Mouse (Mus musculus) kidney, adult 9 months (tissue): ENCODE results near the gene Tmcc3.
"Not testable (repeated sequence)": the region's sequence is repeated elsewhere in the genome, so short reads cannot be mapped to it uniquely, and the experiment has no call there.

Experiments
- DNase-seq: peaks from one replicate; pipeline ENCODE4 v3.0.0; 2022

The Tmcc3 gene

DNA sequence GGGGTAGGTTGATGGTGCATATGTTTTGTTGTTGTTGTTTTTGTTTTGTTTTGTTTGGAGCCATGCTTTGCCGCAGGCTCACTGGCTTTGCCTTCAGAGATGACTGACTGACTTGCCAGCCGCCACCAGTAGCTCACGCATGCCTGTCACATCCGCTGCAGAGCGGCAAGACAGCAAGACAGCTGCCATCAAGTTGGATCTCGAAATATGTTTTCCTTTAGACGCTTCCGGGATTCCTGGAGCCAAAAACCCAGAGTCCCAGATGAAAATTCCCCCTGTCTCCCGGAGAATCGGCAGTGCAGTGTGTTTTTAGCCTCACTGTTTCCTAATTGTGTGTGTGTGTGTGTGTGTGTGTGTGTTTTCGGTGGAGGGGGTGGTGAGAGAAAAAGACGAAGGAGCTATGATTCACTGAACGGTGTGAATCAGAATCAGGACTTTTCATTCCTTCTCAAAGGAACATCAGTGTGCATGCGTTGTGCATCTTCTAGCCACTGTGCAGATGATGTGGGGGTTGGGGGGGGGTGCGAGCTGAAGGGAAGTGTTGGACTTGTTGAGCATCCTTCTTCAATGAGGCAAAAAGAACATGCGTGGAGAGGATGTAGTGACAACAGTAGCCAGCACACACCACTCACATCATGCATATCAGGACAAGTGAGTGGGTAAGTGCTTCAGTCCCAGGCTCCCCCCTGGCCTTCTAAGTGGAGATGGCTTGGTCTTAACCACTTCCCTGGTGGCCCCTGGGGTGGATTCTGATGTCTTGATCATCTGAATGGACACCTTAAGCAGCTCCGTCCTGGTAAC lies 208.8 kb downstream of the Tmcc3 start:
- no peak for DNase-seq

DNA sequence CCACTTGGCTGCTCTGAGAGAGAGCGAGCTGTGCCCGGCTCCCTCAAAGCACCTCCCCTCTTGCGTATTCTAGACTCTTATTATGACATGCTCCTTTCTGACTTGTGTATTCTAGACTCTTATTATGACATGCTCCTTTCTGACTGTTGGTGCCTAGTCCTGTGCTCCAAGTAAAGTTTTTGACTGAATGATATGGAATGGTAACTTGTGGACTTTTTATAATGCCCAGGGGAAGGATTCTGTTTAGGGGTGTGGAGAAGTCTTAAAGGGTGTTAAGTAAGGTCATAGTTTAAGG lies 209.3 kb downstream of the Tmcc3 start:
- DNase-seq: peak; percentile 17

DNA sequence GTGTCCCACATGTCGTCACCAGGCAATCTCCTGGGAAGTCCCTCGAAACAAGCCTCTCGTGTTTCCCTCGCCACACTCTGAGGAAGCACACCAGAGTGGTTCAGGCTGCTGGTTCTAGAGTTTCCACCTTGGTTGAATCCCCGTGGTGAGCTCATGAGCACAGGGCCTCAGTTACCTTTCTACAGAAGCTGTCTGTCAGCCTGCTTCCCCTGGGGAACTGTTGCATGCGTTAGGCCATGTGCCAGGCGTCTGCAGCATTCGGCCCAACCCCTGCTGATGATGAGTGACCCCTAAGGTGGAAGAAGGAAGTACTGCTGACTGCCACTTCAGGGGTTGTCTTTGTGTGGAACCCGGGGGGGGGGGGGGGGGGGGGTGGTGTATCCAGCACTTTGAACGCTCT lies 210.0 kb downstream of the Tmcc3 start:
- no peak for DNase-seq

DNA sequence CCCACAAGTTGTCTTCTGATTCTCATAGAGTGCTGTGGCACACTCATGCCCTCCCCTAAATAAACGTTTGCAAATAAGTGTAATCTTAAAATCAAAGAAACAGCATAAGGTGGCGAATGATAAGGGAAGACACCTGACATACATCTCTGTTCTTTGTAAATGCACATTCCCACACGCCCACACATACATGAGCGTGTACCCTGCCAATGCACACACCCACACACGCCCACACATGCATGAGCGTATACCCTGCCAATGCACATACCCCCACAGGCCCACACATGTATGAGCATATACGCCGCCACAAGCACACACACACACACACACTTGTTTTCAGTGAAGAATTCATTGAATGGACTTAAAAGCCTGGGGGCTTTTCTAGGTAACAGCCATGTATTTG lies 211.5 kb downstream of the Tmcc3 start:
- no peak for DNase-seq

DNA sequence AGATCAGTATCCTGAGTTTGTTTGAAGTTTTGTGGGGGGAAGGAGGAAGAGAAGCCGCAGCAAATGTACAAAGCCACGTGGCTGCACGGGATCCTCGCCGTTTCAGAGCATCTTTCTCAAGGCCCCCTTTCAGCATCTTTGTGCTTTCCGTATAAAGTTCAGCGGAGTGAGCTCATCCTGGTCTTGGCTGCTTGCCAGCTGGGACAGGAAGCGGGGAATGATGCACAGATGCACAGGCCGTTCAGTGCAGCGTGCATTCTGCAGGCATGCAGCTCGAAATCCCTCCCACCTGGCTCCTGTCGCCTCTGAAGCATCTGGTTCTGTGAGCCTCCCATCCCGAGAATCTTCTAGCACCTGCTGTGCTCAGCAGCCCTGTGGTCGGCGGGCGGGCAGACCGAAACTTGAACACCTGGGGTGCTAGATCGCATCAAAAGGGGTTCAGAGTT lies 212.0 kb downstream of the Tmcc3 start:
- peak; percentile 31 for DNase-seq

DNA sequence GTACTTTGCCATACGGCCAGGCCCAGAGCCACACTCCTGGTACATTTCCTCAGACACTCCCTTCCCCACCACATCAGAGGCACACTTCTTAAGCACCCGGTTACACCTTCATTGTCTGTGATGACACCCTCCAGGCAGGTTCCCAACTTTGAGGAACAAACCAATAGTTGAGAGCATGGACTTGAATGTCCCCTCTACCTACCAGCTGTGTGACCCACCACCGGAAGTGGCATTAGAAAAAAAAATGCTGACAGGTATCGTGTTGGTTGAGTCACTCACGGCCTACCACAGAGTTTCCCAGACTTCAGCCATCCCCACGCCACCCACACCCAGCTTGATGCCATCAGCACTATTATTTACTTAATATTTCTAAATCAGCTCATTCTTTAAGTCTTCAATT lies 213.2 kb downstream of the Tmcc3 start:
- DNase-seq: no peak

DNA sequence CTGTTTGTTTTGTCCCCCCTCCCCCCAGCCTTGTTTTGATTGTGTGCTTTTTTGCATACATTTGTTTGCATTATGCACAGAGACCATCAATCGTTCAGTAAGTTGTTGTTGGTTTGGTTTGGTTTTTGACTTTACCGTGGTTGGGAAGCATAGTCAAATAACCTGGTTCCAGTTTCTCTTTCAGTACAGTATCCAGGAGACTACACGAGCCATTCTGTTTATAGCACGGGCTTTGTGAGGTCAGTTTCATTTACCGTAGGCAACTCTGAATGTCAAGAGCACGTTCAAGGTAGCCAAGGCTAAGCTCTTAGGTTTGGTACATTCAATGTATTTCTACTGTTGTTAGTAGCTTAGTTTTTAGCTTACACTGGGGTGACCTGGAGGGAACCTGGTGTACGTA lies 214.0 kb downstream of the Tmcc3 start:
- no peak for DNase-seq

DNA sequence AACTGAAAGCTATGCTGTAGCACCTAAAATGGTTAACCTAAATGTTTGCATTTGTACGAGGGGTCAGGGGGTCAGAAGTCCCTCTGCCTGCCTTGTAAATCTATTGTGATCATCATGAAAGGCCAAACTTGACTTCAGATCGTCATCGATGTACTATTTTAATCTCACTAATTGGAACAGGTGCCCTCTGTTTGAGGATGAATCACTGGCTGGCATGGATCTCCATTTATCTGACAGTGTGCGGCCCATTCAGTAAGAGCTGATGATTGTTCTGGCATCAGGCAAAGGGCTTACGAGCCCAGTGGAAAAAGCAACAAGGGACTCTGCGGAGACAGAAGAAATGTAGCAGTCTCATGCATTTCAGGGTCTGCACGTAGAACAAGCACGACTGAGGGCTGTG lies 215.1 kb downstream of the Tmcc3 start:
- no peak for DNase-seq

DNA sequence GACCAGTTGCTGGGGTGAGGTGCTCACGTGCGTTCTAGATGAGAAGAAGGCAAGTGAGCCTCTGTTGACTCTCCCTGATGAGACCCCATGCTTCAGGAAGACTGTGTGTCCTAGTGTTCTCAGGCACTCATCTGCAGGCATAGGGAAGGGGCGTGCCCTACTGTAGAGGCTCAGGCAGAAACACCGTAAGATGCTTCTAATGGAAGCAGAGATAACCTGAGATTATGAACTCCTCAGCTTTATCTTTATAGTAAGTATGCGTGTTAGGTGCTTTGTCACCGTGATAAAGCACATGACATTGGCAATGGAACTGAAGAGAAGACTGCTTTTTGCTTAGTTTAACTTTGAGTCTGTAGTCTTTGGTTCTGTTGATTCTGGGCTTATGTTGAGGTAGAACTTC lies 215.5 kb downstream of the Tmcc3 start:
- DNase-seq: no peak

DNA sequence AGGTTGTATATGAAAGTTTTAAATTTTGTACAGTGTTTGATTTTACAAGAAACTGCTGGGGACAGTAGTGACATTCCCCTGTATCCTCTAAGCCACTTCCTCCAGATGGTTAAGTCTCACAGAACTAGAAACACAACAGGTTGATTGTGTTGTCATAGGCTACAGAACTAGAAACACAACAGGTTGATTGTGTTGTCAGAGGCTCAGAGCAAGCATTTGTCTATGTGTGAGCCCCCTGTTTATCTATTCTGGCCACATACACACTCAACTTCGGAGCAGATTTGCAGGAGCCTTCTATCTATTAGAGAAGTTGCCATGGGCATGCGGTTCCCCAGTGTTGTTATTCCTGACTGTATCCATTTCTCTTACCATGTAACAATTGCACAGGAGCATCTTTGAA lies 218.3 kb downstream of the Tmcc3 start:
- DNase-seq: no peak

DNA sequence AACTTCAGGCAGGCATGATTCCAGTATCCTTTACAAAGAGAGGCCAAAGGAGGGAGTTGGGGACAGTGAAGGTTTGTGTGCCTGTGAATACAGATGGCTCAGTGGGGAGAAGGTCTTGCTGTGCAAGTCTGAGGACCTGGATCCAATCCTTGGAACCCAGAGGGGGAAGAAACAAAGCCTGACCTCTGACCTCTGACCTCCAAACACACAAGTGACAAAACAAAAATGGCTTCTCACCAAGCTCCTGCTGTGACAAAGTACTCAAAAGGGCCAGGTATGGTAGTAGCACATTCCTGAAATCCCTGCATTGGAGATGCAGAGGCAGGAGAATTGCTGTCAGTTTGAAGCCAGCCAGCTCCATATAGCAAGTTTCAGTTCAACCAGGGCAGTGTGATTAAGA lies 219.7 kb downstream of the Tmcc3 start:
- no peak for DNase-seq

DNA sequence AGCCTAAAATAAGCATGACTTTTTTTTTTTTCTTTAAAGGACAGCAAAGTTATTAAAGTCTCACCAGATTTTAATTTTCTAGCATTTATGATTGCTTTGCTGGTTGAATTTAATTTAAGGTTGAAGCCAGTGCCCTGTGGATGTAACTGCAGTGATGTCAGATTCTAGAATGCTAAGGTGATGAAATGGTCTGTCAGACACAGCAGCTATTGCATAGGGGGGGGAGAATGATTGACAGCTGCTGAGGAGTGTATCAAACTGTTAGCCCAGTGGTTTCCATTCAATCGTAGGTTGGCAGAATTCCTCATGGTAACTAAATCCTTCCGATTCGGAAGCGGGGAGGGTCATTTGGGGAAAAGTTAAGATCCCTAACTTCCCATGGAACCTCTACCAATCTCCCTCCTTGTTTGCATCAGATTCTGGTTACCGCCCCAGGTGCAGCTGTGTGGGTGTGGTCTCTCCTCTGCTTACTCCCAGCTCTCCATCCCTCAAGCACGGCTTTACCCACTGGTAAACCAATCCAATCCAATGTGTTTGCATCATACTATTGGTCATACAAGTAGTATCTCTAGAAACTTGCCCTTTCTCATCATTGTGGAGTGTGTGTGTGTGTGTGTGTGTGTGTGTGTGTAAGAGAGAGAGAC lies 221.5 kb downstream of the Tmcc3 start:
- no peak for DNase-seq

DNA sequence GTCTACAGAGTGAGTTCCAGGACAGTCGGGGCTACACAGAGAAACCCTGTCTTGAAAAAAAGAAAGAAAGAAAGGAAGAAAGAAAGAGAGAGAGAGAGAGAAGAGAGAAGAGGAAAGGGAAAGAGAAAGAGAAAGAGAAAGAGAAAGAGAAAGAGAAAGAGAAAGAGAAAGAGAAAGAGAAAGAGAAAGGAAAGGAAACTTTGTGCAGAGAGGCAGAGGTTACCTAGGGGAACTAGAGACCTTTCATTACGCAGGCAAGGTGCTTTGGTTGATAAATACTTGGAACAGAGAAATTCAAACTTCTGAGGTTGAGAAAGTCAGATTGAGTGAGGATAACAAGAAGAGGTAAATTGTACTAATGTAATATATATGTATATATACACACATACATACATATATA lies 226.9 kb downstream of the Tmcc3 start:
- not testable (repeated sequence) for DNase-seq

DNA sequence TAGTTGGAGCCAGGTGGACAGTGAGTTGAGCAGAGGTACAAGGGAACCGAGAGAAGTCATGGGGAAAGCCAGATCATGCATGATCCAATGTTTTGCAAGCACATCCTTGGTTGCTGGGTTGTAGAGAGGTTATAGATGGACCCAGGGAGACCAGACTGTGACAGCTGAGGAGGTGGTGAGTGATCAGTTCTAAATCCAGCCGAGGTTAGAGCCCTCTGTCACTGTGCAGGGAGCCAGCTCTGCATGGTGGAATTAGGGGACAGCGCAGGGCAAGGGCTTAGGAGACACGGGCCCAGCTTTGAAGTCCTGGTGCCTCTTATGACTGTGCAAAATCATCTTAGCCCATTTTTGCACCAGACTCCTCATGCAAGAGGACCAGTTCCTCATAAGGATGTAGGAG lies 228.5 kb downstream of the Tmcc3 start:
- no peak for DNase-seq

DNA sequence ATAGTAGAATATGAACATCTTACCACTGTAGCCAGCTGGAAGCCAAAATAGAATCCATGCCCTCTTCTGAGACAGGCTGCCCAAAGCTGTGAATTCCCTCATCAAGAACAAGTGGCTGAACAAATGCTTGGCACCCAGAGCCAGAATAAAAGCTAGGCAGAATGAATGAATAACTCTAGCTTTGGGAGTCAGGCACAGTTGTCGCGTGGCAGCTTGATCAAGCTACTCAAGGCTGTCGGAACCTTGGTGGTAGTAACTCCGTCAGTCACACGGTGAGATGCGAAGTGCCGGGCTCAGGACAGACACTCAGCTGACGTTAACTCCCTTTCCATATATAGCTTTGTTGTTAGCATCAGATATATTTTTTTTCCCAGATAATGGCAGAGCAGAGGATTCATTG lies 232.2 kb downstream of the Tmcc3 start:
- DNase-seq: no peak

DNA sequence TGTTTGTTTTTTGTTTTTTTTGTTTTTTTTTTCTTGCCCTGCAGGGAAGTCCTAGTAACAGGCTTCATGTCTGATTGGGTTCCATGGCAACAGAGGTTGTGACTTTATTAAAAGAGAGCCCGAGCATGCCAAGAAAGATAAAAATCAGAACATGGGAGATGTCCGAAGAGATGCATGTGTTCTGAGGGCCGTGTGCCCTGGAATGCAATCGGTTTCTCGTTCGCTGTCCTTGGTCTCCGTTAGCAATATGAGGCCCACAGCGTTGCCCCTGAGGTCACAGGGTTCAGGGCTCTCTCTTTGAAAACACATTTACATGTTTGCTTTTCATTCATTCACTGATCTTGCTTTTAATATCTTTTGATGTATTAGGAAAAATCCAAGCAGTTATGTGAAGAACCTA lies 233.1 kb downstream of the Tmcc3 start:
- no peak for DNase-seq

DNA sequence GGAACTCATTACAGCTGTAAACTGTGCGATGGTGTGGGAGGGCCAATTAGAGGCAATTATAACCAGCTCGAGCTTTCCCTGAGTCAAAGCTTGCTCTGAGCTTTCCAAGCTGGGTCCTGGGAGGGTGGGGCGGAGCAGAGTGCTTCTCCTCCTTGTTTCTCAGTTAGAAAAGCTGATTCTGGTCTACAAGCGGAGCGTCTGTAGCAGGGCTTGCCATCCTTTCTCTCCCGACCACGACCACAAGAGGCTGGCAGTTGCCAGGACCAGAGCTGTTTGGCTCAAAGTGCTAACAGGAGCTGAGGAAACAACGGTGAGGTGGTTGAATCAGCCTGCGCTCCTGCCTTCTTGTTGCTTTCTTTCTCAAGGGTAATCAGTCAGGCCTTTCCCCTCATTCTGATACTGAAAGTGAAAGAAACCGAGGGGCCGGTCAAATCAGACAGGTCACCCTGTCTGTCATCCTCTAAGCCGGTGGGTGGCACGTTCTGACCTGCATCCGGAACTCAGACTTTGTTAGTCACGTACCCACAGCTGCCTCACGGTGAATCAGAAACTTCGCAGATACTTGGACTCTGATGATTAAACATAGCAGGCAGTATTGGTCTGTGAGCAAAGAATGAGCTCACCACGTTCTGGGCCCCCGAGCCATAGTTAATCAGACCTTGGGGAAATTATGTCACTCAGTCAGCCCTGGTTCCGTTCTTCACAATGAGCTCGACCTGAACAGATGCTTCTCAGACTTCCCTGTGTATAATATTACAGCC lies 233.7 kb downstream of the Tmcc3 start:
- peak; percentile 56 for DNase-seq

DNA sequence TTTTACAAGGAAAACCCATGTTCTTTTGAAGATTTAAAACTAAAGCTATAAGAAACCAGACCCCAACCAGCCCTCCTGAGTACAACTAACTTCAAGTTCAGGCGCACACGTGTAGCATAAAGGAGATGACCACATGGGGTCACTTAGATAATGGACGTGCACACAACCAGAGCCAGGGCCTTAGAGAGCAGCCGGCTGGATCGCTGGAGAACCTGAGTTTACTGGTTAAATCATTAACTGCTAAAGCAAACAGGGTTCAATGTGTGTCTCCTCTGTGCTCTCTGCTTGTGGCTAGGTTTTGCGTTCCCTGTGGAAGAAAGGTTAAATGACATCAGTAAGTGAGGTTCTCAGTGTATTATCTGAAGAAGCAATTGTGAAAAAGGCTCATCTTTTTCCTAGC lies 234.9 kb downstream of the Tmcc3 start:
- peak; percentile 89 for DNase-seq

DNA sequence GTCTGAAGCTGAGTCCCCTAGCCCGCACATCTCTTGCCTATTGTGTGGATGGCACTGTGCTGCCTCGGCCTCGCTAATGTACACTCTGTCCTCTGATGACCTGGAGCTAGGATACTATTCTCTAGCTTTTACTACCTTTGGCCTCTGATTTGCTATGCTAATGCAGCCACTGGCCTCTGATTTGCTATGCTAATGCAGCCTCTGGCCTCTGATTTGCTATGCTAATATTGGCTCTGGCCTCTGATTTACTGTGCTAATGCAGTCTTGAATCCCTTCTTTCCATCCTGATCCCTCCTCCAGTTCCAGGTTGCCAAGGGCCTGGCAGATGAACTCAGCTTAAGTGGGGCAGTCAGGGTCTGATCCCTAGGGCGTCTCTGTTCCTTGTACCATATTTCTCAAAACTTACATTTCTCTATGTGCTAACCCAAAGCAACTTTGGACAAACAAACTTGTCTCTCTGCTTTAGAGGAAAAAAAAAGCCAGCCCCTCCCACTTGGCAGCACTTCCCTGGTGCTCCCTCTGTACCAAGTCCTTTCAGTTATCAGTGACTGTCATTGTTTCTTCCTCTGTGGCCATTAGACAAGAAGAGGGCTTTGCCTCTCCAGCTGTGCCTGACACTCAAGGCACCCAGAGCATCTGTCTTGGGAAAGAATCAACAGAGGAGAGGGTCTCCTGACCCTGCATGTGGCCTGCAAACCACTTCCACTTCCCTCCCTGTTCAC lies 237.9 kb downstream of the Tmcc3 start:
- DNase-seq: peak; percentile 72

DNA sequence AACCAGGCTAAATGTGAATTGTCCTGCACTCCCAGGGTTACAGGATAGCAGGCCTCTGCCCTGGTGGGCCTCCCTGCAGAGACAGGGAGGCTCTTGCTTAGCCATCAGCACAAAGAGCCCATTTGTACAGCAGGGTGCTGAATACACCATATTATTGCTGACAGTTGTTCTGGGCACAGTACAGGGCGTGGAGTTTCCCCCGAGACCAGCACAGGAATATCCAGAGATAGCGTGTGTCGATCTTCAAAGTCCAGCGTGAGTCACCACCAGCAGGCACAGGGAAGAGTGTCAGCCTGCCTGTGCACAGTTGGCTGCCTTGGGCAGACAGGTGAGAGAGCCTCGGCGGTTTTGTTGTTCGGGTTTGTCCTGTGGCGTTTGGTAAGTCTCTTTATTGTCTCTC lies 238.9 kb downstream of the Tmcc3 start:
- DNase-seq: no peak

DNA sequence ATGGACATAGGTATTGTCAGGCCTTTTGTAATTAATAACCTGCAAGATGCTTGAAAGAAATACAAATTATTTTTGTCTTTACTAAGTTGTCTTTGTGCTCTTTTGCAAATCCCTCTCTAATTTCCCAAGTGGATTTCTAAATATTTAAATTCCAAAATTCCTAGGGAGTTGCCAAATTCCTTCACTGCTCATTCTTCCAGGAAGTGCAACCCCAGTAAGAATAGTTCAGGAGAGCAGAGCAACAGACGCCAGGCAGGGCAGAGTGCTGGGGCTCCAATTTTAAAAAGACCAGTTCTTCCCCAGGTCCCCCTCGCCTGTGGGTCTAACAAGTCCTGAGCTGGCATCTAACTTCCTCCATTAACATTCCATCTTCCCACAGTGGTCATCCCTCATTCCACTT lies 239.3 kb downstream of the Tmcc3 start:
- DNase-seq: no peak

DNA sequence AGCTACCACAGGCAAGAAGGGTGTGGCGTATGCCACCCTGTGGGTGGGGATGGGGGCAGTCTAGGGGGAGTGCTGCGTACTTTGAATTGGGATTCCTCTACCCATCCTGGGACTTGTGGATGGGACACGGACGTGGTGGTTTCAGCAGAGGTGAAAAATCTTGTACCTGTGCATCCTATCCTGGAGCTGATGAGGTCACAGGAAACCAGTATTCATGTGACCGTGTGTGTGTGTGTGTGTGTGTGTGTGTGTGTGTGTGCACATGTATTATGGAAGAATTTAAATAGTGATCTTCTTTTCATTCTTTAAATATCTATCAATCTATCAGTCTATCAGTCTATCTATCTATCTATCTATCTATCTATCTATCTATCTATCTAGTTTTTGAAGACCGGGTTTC lies 239.8 kb downstream of the Tmcc3 start:
- DNase-seq: no peak

DNA sequence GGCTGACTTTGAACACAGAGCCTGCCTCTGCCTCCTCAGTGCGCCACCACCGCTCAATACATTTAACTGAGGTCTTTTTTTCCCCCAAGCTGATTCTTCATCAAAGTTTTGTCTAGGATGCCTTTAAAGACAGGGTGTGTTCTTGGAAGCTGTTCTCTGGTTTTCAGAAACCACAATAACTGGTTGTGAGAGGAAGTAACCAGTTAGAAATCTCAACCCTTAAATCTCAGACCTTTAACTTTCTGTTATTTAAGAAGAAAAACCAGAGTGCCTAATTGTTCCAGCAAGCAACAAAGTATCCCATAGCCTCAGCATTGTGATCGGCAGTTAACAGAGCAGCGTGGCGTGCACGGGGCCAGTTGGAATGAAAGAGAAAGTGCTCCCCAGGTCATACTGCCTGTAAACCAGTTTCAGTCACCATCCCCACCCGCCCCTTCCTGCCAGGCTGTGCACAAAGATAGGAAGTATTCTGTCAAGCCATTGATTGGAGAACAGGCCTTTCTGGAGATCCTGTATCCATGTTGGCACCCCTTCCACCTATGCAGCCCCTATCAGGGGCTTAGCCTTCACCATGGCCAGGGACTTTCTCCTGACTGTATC lies 240.3 kb downstream of the Tmcc3 start:
- DNase-seq: no peak
